Mouse (Mus musculus): ENCODE measurements around the gene Rcan2. TPM values are rescaled to one million over a fixed set of nuclear protein-coding genes. Genes with fewer than 3 reads are reported as not detected.

Rcan2 gene
- polyA plus RNA-seq, 1 experiment, result not detected

- Histone ChIP-seq H3K4me3 (replicated peaks) (peak overlapping the region; percentile 41), H3K4me1 (ENCODE audit: control insufficient read depth) (no peaks in the 10 kb centered on the region; the same call in 1 of the 2 replicates), H3K9me3 (ENCODE audit: control insufficient read depth, low read length) (no peaks in the 10 kb centered on the region), H3K27me3 (ENCODE audit: control insufficient read depth) (peaks cover 19% of the 10 kb centered on the region), H3K36me3 (ENCODE audit: control insufficient read depth) (no peaks in the 10 kb centered on the region)
- TF ChIP-seq TAL1 (IDR thresholded peaks at IDR 0.05; ENCODE audit: low read length) (no peak), GATA1 (IDR thresholded peaks at IDR 0.05; ENCODE audit: low read length) (no peak)
Observed at GRCm38 (mm10) chr17:43801595-43802373, 633 bp downstream of the Rcan2 start.

- TF ChIP-seq TAL1 (IDR thresholded peaks at IDR 0.05; ENCODE audit: low read length), result no peak
- no peak for TF ChIP-seq GATA1 (IDR thresholded peaks at IDR 0.05; ENCODE audit: low read length)
- Histone ChIP-seq H3K4me1 (ENCODE audit: control insufficient read depth) (no peaks in the 10 kb centered on the region; the same call in 1 of the 2 replicates), H3K4me3 (replicated peaks) (no peak overlapping the region), H3K27me3 (ENCODE audit: control insufficient read depth) (peaks cover 19% of the 10 kb centered on the region), H3K9me3 (ENCODE audit: control insufficient read depth, low read length) (no peaks in the 10 kb centered on the region), H3K36me3 (ENCODE audit: control insufficient read depth) (no peaks in the 10 kb centered on the region)
Observed at GRCm38 (mm10) chr17:43802414-43802813, 1.3 kb downstream of the Rcan2 start.

- no peak for TF ChIP-seq GATA1 (IDR thresholded peaks at IDR 0.05; ENCODE audit: low read length)
- no peak for TF ChIP-seq TAL1 (IDR thresholded peaks at IDR 0.05; ENCODE audit: low read length)
- peaks cover 19% of the 10 kb centered on the region for H3K27me3 ChIP-seq (ENCODE audit: control insufficient read depth)
Observed at GRCm38 (mm10) chr17:43803111-43803510, 2.0 kb downstream of the Rcan2 start.

GRCm38 (mm10) chr17:43803764-43804163 is 2.6 kb downstream of the Rcan2 start:
- Histone ChIP-seq H3K36me3 (ENCODE audit: control insufficient read depth) (no peaks in the 10 kb centered on the region), H3K4me3 (replicated peaks) (no peak overlapping the region), H3K27me3 (ENCODE audit: control insufficient read depth) (peaks cover 19% of the 10 kb centered on the region), H3K9me3 (ENCODE audit: control insufficient read depth, low read length) (no peaks in the 10 kb centered on the region), H3K4me1 (ENCODE audit: control insufficient read depth) (no peaks in the 10 kb centered on the region; the same call in 1 of the 2 replicates)
- TF ChIP-seq GATA1 (IDR thresholded peaks at IDR 0.05; ENCODE audit: low read length) (no peak), TAL1 (IDR thresholded peaks at IDR 0.05; ENCODE audit: low read length) (no peak)

More at GRCm38 (mm10) chr17:43803111-43803510, 2.0 kb downstream of the Rcan2 start:
- Histone ChIP-seq H3K4me3 (replicated peaks) (no peak overlapping the region), H3K36me3 (ENCODE audit: control insufficient read depth) (no peaks in the 10 kb centered on the region), H3K4me1 (ENCODE audit: control insufficient read depth) (no peaks in the 10 kb centered on the region; the same call in 1 of the 2 replicates), H3K9me3 (ENCODE audit: control insufficient read depth, low read length) (no peaks in the 10 kb centered on the region)

GRCm38 (mm10) chr17:43806841-43807240 is 5.7 kb downstream of the Rcan2 start:
- H3K36me3 ChIP-seq (ENCODE audit: control insufficient read depth), result no peaks in the 10 kb centered on the region
- peaks cover 7% of the 10 kb centered on the region for H3K27me3 ChIP-seq (ENCODE audit: control insufficient read depth)
- H3K9me3 ChIP-seq (ENCODE audit: control insufficient read depth, low read length), result no peaks in the 10 kb centered on the region
- TF ChIP-seq TAL1 (IDR thresholded peaks at IDR 0.05; ENCODE audit: low read length) (no peak), GATA1 (IDR thresholded peaks at IDR 0.05; ENCODE audit: low read length) (no peak)
- no peak overlapping the region for H3K4me3 ChIP-seq (replicated peaks)
- no peaks in the 10 kb centered on the region; the same call in 1 of the 2 replicates for H3K4me1 ChIP-seq (ENCODE audit: control insufficient read depth)

- no peak overlapping the region for H3K4me3 ChIP-seq (replicated peaks)
- no peaks in the 10 kb centered on the region for H3K36me3 ChIP-seq (ENCODE audit: control insufficient read depth)
- no peaks in the 10 kb centered on the region for H3K4me1 ChIP-seq (ENCODE audit: control insufficient read depth)
- H3K27me3 ChIP-seq (ENCODE audit: control insufficient read depth), result no peaks in the 10 kb centered on the region
- H3K9me3 ChIP-seq (ENCODE audit: control insufficient read depth, low read length), result no peaks in the 10 kb centered on the region
- no peak for TF ChIP-seq TAL1 (IDR thresholded peaks at IDR 0.05; ENCODE audit: low read length)
- TF ChIP-seq GATA1 (IDR thresholded peaks at IDR 0.05; ENCODE audit: low read length), result no peak
Observed at GRCm38 (mm10) chr17:43811453-43811852, 10.3 kb downstream of the Rcan2 start.

- Histone ChIP-seq H3K27me3 (ENCODE audit: control insufficient read depth) (no peaks in the 10 kb centered on the region), H3K4me1 (ENCODE audit: control insufficient read depth) (no peaks in the 10 kb centered on the region), H3K36me3 (ENCODE audit: control insufficient read depth) (no peaks in the 10 kb centered on the region), H3K4me3 (replicated peaks) (no peak overlapping the region), H3K9me3 (ENCODE audit: control insufficient read depth, low read length) (no peaks in the 10 kb centered on the region)
- TF ChIP-seq TAL1 (IDR thresholded peaks at IDR 0.05; ENCODE audit: low read length) (no peak), GATA1 (IDR thresholded peaks at IDR 0.05; ENCODE audit: low read length) (no peak)
Observed at GRCm38 (mm10) chr17:43815376-43815775, 14.2 kb downstream of the Rcan2 start.

GRCm38 (mm10) chr17:43816480-43816879 is 15.3 kb downstream of the Rcan2 start:
- Histone ChIP-seq H3K9me3 (ENCODE audit: control insufficient read depth, low read length) (no peaks in the 10 kb centered on the region), H3K4me1 (ENCODE audit: control insufficient read depth) (no peaks in the 10 kb centered on the region), H3K36me3 (ENCODE audit: control insufficient read depth) (no peaks in the 10 kb centered on the region), H3K4me3 (replicated peaks) (no peak overlapping the region), H3K27me3 (ENCODE audit: control insufficient read depth) (no peaks in the 10 kb centered on the region)
- TF ChIP-seq TAL1 (IDR thresholded peaks at IDR 0.05; ENCODE audit: low read length) (no peak), GATA1 (IDR thresholded peaks at IDR 0.05; ENCODE audit: low read length) (no peak)

GRCm38 (mm10) chr17:43817171-43817570 is 16.0 kb downstream of the Rcan2 start:
- H3K36me3 ChIP-seq (ENCODE audit: control insufficient read depth), result no peaks in the 10 kb centered on the region
- no peaks in the 10 kb centered on the region for H3K9me3 ChIP-seq (ENCODE audit: control insufficient read depth, low read length)
- H3K27me3 ChIP-seq (ENCODE audit: control insufficient read depth), result no peaks in the 10 kb centered on the region
- H3K4me3 ChIP-seq (replicated peaks), result no peak overlapping the region
- TF ChIP-seq TAL1 (IDR thresholded peaks at IDR 0.05; ENCODE audit: low read length), result no peak
- TF ChIP-seq GATA1 (IDR thresholded peaks at IDR 0.05; ENCODE audit: low read length), result no peak
- no peaks in the 10 kb centered on the region for H3K4me1 ChIP-seq (ENCODE audit: control insufficient read depth)
